Mouse (Mus musculus): ENCODE data around the gene Xpr1. TPM values are rescaled to one million over a fixed set of nuclear protein-coding genes. Genes with fewer than 3 reads are reported as not detected.

Xpr1 gene
- total and polyA plus RNA-seq, 3 experiments = 6.2 to 67.8 (median 12.2) TPM

GRCm38 (mm10) chr1:155339622-155340021 is 77.6 kb downstream of the Xpr1 start:
- Histone ChIP-seq H3K27me3 (ENCODE audit: control insufficient read depth in 1 of 2, insufficient read depth in 2 of 2, low read length in 2 of 2) (no peaks in the 10 kb centered on the region), H3K4me3 (ENCODE audit: control insufficient read depth in 1 of 2, insufficient read depth in 1 of 2, low read depth in 2 of 2, low read length in 2 of 2) (no peak overlapping the region), H3K36me3 (ENCODE audit: control insufficient read depth in 1 of 2, insufficient read depth in 2 of 2, low read length in 2 of 2) (peaks cover 2% of the 10 kb centered on the region in 2 experiments; a peak in 1 of 4 replicates), H3K4me1 (ENCODE audit: control insufficient read depth in 1 of 2, insufficient read depth in 2 of 2, low read length in 2 of 2) (peaks cover 0 to 15% of the 10 kb centered on the region in 2 experiments; a peak in 2 of 4 replicates), H3K79me2 (ENCODE audit: control insufficient read depth, insufficient read depth, low read length, poor library complexity) (no peaks in the 10 kb centered on the region), H3K9me3 (replicated peaks; ENCODE audit: insufficient read depth, low read length) (no peaks in the 10 kb centered on the region), H3K9ac (ENCODE audit: control insufficient read depth, low read depth, low read length, poor library complexity, severe bottlenecking) (no peak overlapping the region), H3K27ac (ENCODE audit: control insufficient read depth, low read depth, low read length) (no peak overlapping the region)
- DNase-seq (ENCODE audit: low read depth, low spot score) = no peak
- TF ChIP-seq BHLHE40 (IDR thresholded peaks at IDR 0.05; ENCODE audit: borderline replicate concordance, low read depth, low read length) (no peak), RCOR1 (IDR thresholded peaks at IDR 0.05; ENCODE audit: low read depth, low read length) (no peak), MXI1 (IDR thresholded peaks at IDR 0.05; ENCODE audit: low read depth, low read length) (no peak)

GRCm38 (mm10) chr1:155337315-155337714 is 79.9 kb downstream of the Xpr1 start:
- DNase-seq (ENCODE audit: low read depth, low spot score) = peak; percentile 38
- peaks cover 0 to 2% of the 10 kb centered on the region in 2 experiments; a peak in 1 of 4 replicates for H3K36me3 ChIP-seq (ENCODE audit: control insufficient read depth in 1 of 2, insufficient read depth in 2 of 2, low read length in 2 of 2)
- no peaks in the 10 kb centered on the region for H3K79me2 ChIP-seq (ENCODE audit: control insufficient read depth, insufficient read depth, low read length, poor library complexity)
- H3K4me3 ChIP-seq (ENCODE audit: control insufficient read depth in 1 of 2, insufficient read depth in 1 of 2, low read depth in 2 of 2, low read length in 2 of 2) = no peak overlapping the region
- no peak overlapping the region for H3K27ac ChIP-seq (ENCODE audit: control insufficient read depth, low read depth, low read length)
- TF ChIP-seq POLR2AphosphoS5 (IDR thresholded peaks at IDR 0.05; ENCODE audit: borderline replicate concordance, low read depth, low read length) = no peak
- no peak for TF ChIP-seq NELFE (IDR thresholded peaks at IDR 0.05; ENCODE audit: low read depth, low read length)
- TF ChIP-seq E2F4 (IDR thresholded peaks at IDR 0.05; ENCODE audit: borderline replicate concordance, low read depth, low read length) = no peak
- TF ChIP-seq ZC3H11A (IDR thresholded peaks at IDR 0.05; ENCODE audit: low read depth, low read length) = no peak
- no peak for TF ChIP-seq ELF1 (IDR thresholded peaks at IDR 0.05; ENCODE audit: low read depth, low read length)
- TF ChIP-seq USF2 (IDR thresholded peaks at IDR 0.05; ENCODE audit: borderline replicate concordance in 1 of 2, insufficient read depth in 1 of 2, low read depth in 1 of 2, low read length in 2 of 2) = no peak
- TF ChIP-seq SMC3 (IDR thresholded peaks at IDR 0.05; ENCODE audit: low read depth, low read length) = no peak
- TF ChIP-seq MYC (IDR thresholded peaks at IDR 0.05; ENCODE audit: low read depth, low read length) = no peak
- no peak for TF ChIP-seq CHD2 (IDR thresholded peaks at IDR 0.05; ENCODE audit: low read length)
- TF ChIP-seq RAD21 (IDR thresholded peaks at IDR 0.05; ENCODE audit: low read depth, low read length) = no peak
- TF ChIP-seq MAZ (IDR thresholded peaks at IDR 0.05; ENCODE audit: low read depth, low read length) = no peak
- TF ChIP-seq ZMIZ1 (IDR thresholded peaks at IDR 0.05; ENCODE audit: low read depth, low read length) = no peak
- no peak for TF ChIP-seq MXI1 (IDR thresholded peaks at IDR 0.05; ENCODE audit: low read depth, low read length)
- TF ChIP-seq POLR2A (IDR thresholded peaks at IDR 0.05; ENCODE audit: control insufficient read depth in 1 of 2, insufficient read depth in 1 of 2, low read depth in 1 of 2, low read length in 2 of 2, poor library complexity in 1 of 2) = no peak
- H3K9ac ChIP-seq (ENCODE audit: control insufficient read depth, low read depth, low read length, poor library complexity, severe bottlenecking) = no peak overlapping the region
- H3K4me1 ChIP-seq (ENCODE audit: control insufficient read depth in 1 of 2, insufficient read depth in 2 of 2, low read length in 2 of 2) = peaks cover 0 to 15% of the 10 kb centered on the region in 2 experiments; a peak in 2 of 4 replicates
- H3K27me3 ChIP-seq (ENCODE audit: control insufficient read depth in 1 of 2, insufficient read depth in 2 of 2, low read length in 2 of 2) = no peaks in the 10 kb centered on the region
- H3K9me3 ChIP-seq (replicated peaks; ENCODE audit: insufficient read depth, low read length) = no peaks in the 10 kb centered on the region
